Mouse (Mus musculus) ES-CJ7 (cell line): ENCODE measurements around the gene Tesk2.
A peak's percentile ranks its signal among the peaks of the same experiment; 100 is the strongest.
"Not testable (repeated sequence)": the region's sequence is repeated elsewhere in the genome, so short reads cannot be mapped to it uniquely, and the experiment has no call there.

Source experiments
- DNase-seq: peaks from one replicate; pipeline ENCODE4 v3.0.0; 2011; ENCODE audit warnings: low read depth, low spot score

Gene Tesk2

GRCm38 (mm10) chr4:116720343-116721097 lies at the start of gene Tesk2:
Tesk2 (plus strand) TSS chr4:116720948.
- DNase-seq, result peak; percentile 99

DNA sequence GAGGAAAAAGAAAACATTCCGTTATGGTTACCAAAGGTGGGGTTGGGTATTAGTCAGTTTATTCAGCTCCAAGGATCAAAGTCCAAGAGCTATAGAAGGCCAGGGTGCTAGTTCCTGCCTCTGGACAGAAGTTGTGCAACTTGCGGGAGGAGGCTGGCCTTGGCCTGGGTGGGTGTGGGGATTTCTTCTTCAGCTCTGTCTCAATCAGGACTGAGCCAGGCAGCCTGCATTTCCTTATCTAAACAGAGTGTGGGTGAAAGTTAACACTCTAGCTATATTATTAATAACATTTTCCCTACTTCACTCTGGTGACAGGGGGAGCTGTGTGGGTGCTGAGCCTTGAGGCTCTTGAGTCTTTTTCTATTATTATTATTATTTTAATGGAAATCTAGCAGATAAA lies 48.0 kb upstream of the Tesk2 start:
- no peak for DNase-seq

- not testable (repeated sequence) for DNase-seq
Measured at GRCm38 (mm10) chr4:116674761-116675160, 46.0 kb upstream of the Tesk2 start.

DNA sequence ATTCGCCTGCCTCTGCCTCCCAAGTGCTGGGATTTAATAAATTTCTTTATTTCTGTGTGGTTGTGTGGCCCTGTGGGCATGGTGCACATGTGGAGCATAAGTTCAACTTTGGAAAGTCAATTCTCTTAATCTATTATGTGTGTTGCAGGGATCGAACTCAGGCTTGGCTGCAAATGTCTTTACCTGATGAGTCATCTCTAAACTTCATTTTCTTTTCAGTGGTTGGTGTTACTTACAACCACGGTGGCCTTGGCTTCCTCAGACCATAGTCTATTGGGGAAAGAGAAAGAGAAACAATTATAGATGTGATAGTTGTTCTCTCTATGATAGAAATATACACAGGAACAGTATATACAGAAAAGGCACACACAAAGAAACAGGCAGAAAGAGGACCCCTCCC lies 44.7 kb upstream of the Tesk2 start:
- no peak for DNase-seq

GRCm38 (mm10) chr4:116677808-116678207 lies 42.9 kb upstream of the Tesk2 start:
- DNase-seq, result no peak

- no peak for DNase-seq
Measured at GRCm38 (mm10) chr4:116679141-116679540, 41.6 kb upstream of the Tesk2 start.

GRCm38 (mm10) chr4:116680521-116680920 lies 40.2 kb upstream of the Tesk2 start:
- not testable (repeated sequence) for DNase-seq

DNA sequence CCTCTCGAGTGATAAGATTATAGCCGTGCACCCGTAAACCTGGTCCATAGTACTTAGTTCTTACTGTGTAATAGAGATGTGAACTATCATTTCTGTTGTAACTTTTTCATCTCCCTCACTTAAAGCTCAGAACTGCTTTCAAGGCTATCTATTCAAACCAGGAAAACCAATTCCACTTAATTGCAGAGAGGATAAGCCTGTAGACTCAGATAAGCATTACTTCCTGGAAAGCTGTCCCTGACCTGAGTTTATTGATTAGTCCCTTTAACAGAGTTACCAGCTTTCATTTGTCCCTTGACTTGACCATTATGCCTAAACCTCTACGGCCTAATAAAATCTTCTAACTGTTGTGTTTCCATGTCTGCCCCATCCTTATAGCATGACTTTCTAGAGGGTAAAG lies 36.8 kb upstream of the Tesk2 start:
- DNase-seq, result no peak

- no peak for DNase-seq
Measured at GRCm38 (mm10) chr4:116684665-116685064, 36.1 kb upstream of the Tesk2 start.

DNA sequence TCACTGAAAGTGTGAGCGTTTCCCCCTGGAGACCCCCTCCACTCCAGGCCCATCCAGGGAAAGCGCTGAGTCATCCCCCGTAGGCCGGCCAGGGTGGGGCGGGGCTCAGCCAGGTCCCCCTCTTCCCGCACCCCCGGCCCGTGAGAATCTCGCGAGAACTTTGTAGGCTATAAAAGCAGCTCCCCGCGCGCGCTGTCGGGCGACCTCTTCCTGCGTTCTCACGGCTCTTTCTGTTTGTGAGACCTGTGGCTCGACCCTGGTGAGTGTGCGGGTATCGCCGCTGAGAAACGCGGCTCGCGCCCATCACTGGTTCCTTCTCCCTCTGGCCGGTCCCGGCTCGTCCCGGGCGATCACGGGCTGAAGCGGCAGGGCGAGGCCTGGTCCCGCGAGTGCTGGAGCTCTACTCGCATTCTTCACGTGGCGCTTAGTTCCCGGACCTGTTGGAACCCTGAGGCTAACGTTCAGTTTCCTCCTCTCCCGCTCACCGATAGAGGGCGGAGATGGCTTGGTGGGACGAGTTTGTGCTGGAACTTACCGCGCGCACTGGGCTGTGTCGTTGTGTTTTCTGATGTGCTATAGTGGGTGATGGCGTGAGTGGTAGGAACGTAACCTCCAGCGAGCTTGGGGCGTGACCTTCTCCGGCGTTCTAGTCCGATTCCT lies 35.2 kb upstream of the Tesk2 start, which contains the start of gene Prdx1:
Gene Prdx1 (plus strand): TSS at position 143 of the 660 bp plus-strand sequence.
- DNase-seq, result peak; percentile 97

GRCm38 (mm10) chr4:116687041-116687440 lies 33.7 kb upstream of the Tesk2 start:
- no peak for DNase-seq

- no peak for DNase-seq
Measured at GRCm38 (mm10) chr4:116689309-116689876, 31.4 kb upstream of the Tesk2 start.

- DNase-seq, result no peak
Measured at GRCm38 (mm10) chr4:116692146-116692545, 28.6 kb upstream of the Tesk2 start.

- DNase-seq, result no peak
Measured at GRCm38 (mm10) chr4:116693785-116694184, 27.0 kb upstream of the Tesk2 start.

DNA sequence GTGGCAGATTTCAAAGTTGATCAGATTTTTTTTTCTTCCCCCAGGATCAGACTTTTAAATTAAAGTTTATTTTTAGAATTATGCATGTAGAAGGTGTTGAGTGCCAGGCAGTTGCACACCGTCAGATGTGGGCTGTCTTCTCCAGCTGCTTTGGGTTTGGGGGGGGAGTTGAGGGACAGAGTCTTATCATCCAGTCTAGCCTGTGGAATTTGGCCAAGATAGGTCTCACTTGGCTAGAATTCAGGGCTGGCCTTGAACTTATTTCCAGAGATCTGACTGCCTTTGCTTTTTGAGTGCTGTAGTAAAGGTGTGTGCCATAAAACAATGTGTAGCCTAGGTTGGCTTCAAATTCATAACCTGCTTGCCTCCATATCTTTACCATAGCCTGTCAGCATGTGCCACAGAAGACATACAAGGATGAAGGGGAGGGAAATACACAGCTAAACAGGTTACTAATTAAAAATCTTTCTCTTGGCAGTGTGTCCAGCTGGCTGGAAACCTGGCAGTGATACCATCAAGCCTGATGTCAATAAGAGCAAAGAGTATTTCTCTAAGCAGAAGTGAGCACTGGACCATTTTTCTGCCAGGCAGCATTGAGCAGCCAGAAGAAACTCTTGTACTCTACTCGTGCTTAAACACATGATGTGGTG lies 21.9 kb upstream of the Tesk2 start:
- DNase-seq, result no peak

DNA sequence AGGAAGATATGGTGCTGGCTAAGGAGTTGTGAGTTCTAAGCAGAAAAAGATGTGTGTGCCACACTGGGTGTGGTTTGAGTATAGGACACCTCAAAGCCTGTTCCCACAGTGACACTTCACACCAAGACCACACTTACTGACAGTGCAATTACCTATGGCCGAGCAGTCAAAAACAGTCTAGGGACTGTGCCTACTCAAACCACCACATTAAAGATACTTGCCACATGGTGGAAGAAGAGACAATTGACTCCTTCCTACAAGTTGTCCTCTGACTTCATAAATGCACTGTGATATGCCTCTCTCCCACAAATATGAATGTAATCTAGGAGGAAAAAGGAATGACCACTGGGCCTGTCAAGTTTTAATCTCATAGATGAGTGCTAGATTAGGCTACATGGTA lies 19.8 kb upstream of the Tesk2 start:
- DNase-seq, result no peak

- peak; percentile 92 for DNase-seq
Measured at GRCm38 (mm10) chr4:116703804-116704203, 16.9 kb upstream of the Tesk2 start.

DNA sequence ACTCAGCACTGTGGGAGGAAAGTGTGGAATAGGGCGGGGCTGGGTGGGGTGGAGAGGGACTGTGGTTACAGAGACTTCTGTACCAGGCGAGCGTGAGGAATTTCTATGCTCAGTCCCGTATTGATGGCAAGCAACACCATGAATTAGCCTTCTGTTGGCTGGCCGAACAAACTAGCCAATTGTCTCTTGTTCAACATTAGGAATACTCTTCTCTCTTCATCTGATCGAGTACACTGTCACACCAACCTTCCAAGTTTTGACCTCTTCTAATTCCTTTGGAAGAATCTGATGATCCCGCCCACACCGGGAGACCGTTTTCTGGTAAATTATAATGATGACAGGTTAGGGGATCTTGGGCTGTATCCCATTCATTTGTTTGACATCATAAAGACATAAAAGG lies 13.1 kb upstream of the Tesk2 start:
- DNase-seq, result no peak

DNA sequence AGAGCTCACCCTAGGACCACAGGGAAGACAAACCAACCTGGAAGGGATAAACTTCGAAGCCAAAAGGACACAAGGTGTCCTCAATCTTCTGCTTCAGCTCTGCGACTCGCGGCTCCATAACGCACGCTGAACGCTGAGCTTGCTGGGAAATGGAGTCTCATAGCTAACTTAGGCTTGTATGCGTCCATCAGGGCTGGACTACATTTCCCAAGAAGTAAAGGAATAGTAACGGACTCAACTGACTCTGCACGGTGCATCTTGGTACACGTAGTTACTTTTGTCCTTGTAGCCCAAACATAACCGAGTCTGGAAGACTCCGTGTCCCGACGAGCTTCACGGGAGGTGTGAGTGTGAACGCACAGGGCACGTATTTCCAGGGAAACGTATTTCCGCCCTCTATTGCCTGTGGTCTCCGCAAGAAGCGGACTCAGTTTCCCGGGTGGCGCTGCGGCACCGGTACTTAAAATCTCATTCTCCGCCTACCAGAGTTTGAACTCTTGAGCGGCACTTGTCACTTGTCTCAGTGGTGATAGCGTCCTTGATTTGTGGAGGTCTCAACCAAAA lies 12.5 kb upstream of the Tesk2 start, which contains the start of the genes Mmachc and Ccdc163:
Gene Mmachc (minus strand): TSS at position 206 of the 564 bp plus-strand sequence.
Gene Ccdc163 (plus strand): TSS at position 309 of the 564 bp plus-strand sequence.
- DNase-seq, result peak; percentile 100

DNA sequence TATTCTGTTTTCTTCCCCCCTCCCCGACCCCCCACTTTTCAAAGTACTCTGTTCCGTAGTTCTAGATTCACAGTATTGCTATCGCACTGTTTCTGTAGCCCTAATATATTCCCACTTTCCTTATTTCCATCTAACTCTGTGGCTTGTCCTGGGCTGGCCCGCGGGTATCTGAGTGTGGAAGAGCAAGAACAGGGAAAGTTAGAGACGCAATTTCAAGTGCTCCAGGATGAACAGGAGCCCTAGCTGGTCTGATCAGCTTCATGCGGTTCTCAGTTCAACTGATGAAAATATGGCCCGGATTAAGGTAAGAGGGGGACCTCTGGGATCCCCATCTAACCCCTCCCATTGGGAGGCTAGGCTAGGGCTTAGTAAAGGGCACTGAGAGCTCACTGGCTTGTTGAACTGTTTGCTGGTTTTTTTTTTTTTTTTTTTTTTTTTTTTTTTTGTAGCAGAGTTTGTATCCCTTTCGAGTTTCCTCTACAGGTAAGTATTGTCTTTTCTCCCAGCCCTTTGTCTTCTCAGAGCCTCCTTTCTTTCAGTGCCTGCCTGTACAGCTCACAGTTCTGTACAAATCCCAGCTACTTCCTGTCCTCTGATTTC lies 11.9 kb upstream of the Tesk2 start:
- no peak for DNase-seq

DNA sequence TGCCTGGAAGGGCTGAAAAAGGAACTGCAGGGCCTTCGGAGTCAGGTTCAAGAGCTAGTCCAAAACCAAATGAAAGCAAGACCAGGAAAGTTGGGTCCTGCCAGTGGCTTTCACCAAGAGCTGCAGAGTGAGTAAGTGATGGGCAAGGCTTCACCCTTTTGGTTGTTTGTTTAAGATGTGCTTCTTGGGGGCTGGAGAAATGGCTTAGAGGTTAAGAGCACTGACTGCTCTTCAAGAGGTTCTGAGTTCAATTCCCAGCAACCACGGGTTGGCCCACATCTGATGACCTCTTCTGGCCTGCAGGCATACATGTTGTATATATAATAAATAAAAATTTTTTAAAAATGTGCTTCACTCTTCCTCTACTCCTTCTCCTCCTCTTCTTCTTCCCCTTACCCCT lies 10.6 kb upstream of the Tesk2 start:
- DNase-seq, result no peak
